Mouse (Mus musculus) layer of hippocampus, postnatal 10 days (tissue): ENCODE measurements at regions not wholly inside any gene's neighbourhood (a gene's known extent, or its start where the extent isn't known, plus 50 kb on each side); places are given as distances from the start of the nearest gene placed in this dataset.
A peak's percentile ranks its signal among the peaks of the same experiment; 100 is the strongest.

Source experiments
- DNase-seq, 2 experiments: peaks; one replicate each; pipeline ENCODE4 v3.0.0; 2021; ENCODE audit warnings: low spot score in 2 of 2

- DNase-seq = no peak
Measured at GRCm38 (mm10) chr16:29860306-29860705, 203.9 kb upstream of the Hes1 start.

GRCm38 (mm10) chr16:29861056-29861455 lies 203.1 kb upstream of the Hes1 start:
- DNase-seq = no peak

DNA sequence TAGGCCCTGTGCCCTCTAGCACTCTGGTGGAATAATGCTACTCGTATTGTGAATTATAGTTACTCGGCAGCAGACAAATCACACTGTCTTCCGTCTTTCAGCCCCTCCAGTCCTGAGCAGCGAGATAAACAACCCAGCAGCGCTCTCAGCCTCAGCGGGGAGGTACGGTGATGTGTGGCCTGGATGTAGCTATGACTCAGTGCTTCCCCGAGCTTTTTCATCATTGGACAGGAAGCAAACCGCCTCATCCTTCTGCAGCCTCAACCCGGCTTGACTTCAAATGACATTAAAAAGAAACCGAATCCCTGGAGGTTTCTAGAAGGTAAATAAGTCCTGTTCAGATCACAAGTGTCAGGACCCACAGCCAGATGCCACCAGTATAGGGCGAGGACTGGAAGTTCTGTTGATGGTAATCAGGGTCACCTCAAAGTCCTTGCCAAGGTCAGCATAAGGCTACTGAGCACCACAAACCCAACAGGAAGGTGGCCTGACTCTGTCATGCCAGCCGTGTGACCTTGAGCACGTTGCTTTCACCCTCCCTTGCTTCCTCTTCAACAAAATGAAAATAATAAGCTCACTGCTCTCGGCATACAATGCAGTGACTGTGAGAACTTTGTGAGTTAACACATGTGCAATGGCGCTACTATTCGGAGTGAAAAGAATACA lies 199.0 kb upstream of the Hes1 start:
- no peak for DNase-seq

DNA sequence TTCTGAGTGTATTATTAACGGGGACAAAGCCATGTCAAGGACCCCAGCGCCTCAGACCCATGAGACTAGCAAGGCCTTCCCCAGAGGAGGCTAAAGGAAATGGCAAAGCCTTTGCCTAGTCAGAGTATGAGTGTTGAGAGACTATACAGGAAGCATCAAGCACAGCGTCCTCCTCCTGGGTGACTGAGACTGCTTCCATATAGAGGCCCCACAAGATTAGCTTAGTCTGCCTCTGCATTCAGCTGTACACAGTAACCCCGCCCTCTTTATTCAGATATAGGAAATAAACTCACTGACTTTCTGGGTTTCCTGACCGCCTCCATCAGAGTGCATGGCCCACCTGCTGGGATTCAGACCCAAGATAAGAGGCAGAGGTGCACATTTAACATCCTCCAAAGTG lies 192.8 kb upstream of the Hes1 start:
- DNase-seq = no peak

GRCm38 (mm10) chr16:29876196-29876595 lies 188.0 kb upstream of the Hes1 start:
- no peak for DNase-seq

- DNase-seq = no peak
Measured at GRCm38 (mm10) chr16:29877372-29878123, 186.6 kb upstream of the Hes1 start.

DNA sequence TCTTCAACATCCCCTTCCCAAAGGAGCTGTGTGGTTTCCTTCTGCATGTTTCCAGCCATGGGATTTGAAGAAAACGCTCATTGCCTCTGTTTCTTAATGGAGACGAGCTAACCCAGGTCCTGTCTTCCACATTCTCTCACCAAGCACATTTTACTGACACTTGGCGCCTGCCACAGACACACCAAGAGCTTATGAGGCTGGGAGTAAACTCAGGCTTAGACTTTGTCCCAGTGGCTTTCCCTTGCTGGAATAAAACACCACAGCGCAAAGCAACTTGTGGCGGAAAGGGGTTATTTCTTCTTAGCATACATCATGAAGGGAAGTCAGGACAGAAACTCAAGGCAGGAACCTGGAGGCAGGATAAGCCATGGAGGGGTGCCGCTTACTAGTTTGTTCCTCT lies 184.5 kb upstream of the Hes1 start:
- no peak for DNase-seq

GRCm38 (mm10) chr16:29881497-29881896 lies 182.7 kb upstream of the Hes1 start:
- DNase-seq = no peak

GRCm38 (mm10) chr16:29882226-29882972 lies 181.8 kb upstream of the Hes1 start:
- peak; percentile 26 to 70 for DNase-seq

DNA sequence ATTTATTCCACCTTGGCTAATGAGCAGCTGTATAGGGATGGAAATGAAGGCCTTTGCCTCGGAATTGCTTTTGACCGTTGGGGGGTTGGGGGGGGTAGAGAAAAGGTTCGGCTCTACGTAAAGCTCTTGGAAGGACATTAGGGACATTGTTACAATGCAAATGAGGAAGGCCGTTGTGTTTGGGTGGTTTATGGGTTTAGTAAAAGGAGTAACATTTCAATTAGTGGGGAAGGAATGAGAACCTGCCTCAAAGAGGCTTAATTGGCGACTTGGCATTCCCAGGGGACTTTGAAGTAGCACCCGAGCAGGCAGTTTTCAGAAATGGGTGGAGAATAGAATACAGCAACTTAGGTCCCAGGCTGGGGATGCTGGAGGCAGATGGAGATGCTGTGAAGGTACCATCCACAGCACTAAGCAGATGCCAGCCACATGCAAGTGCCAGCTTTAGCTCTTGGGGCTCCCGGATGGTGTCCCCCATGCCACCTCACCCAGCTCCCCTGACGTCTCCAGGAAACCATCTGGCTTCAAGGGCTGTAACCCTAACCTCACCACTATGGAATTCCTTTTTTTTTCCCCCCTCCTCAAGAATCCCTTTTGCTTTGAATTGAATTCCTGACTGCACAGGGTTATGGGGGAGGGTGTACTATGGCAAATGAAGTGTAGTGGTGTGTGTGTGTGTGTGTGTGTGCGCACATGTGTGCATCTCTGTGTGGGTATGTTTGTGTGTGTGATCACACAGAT lies 180.8 kb upstream of the Hes1 start:
- DNase-seq = no peak

DNA sequence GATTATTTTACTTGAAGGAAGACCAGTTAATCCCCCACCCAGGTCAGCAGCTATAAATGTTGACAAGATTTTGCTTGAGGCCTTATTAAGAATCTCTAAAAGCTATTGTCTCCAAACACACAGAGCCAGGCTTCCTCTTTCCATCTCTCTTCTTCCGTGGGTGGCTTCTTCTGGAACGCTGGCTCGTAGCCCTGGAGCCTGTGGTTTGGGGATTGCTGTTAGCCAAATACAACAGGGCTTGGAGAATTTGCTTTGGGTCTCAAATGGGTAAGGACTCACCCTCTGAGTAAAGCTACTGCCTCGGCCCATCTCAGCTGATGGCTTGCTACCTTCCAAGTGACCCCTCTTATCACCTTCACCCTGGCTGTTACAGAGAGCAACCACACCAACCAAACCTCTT lies 179.3 kb upstream of the Hes1 start:
- no peak for DNase-seq

DNA sequence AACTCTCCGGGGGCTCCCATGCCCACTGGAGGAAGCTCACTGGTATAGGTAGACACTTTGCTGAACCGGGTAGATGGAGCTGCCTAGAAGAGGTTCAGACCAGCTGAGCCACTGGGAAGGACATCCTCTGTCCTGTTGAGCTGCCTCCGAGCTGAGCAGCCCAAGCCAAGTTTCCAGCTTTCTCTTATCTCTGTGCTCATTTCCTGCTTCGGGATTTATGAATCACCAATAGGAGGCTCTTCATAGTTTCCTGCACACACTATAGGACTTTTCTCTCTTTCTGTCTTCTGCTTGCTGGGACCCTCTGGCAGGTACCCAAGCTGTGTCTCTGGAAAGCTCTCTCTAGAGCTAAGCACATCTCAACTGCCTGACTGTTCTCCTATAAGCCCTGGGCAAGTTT lies 177.4 kb upstream of the Hes1 start:
- no peak for DNase-seq

DNA sequence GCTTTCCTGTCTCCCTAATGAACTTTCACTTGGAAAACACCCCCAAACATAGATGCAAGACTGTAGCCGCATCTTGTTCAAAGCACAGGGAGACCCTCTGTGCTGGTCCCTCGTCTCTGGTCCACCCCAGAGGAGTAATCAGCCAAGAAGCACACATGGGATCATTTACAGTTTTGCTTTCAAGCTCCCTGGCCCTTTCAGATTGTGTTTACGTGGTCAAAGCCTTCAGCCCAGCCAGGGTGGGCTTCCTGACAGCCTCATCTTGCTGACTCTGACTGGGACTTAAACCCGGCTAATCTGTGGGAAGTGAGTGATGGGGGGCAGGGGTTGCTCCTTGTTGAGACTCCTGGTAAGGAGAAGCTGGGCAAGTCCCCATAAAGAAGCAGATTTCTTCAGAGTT lies 174.8 kb upstream of the Hes1 start:
- no peak for DNase-seq

DNA sequence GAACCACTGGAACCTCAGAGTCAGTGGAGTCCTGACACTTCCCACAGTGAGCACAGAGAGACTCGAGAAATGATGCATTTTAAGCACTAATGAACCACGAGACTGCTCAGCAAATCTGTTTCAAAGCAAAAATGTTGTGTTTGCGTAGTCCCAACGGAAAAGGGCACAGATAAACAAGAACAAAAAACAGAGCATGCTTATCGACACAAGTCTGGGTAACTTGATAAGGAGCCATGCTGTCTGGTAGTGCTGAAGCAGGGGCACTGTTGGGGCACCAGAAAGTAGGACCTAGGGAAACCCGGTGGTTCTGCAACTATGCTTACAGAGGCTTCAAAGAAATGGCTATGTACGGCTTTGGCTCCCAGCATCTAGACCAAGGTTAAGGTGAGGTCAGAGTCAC lies 172.7 kb upstream of the Hes1 start:
- no peak for DNase-seq

DNA sequence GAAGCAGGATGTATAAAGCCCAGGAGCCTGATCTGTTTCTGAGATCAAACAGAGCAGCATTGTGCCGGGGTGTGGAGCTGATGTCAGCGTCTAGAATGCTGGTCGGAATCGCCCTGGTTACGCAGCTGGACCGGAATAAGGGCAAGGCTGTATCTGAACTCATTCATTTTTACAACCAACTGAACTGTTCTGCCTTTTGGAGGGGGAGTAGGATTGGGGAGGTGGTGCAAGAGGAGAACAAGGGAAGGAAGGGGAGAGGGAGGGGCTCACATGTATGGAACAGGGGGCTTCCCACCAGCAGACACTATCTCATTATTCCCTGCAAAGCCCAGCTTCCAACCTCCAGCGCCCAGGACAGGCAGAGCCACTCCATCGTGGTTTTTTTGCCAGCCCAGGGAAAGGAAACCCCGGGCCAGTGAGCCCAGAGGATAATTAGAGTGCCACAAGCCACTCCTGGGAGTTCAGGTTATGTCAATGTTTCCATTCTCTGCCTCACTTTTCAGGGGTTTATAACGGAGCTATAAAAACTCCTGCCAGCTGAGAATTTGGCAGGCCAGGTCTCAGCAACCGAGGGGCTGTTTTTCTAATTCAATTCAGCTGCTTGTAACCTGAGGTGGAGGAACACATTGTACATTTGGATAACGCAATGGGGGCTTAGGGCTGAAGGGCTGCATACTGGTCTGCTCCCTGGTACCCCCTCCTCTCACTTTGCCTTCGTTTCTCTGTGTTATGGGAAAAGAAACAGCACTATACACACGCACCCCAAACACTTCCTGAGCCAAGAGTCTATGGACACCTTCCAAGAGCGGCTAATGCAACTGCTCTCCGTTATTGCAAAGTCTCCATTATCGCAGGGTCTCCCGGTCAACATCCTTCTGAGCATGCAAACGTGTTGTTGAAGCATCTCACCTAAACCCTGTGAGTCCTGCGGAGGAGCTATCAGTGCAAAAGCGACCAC lies 170.0 kb upstream of the Hes1 start:
- DNase-seq = peak; percentile 22 to 41

DNA sequence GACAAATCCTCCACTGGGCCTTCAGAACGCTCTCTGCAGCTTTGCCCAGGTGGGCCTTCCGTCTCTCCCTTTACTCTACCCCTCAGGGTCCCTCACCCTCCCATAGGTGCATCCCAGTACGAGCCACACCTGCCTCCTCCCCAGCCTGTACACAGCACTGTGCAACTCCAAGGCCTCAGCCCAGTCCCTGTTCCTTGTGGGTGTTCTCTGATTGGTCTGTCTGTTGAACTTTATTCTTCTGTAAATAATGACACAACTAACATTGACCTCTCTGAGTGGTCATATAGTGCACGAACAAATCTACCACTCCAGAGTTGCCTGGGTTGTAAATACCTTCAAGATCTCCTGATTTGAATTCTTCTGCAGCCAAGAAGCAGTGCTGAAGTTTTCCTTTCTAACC lies 167.8 kb upstream of the Hes1 start:
- DNase-seq = no peak

- DNase-seq = no peak
Measured at GRCm38 (mm10) chr16:29903510-29903909, 160.7 kb upstream of the Hes1 start.

DNA sequence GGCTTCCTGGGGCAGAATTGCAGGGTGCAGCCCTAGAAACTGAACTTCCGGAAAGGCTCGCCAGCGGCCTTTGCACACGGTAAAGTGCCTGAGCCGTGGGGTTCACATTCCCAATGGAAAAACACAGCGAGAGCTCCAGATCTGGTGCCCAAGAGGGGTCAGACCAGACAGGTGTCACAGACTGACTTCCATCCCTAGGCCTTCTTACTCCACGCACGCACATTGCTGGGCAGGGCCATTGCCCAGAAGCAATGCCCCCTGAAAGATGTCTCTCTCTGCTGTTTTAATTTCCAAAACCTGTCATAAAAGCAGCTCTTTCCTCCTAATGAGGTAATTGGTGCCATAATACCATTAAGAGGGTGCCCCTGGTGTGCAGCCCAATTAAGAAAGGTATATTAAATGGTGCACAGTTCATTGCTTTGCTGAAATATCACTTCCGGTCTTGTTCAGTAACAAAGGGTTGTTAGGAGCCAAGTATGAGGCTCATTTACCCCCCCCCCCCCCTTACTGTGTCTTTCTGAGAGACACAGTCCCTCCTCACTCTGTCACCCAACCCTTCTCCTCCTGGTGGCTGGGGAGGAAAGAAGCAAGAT lies 159.9 kb upstream of the Hes1 start:
- no peak for DNase-seq

DNA sequence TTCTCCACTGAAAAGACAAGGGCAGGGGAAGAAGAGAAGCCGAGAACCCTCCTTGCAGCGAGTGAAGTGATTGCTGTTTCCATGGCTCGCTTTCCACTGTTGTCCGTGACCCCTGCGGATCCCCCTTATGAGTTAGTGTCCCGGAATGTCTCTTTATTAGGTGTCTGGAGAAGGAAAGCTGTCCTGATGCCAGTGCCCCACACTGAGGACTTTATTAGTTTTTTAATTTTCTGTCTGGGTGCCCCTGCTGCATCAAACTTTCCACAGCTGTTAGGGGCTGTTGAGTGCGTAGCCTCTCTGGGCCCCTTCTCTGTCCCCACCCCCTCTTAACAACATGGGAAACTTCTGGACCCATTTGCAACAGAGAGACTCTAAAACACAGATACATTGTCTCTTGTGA lies 156.9 kb upstream of the Hes1 start:
- no peak for DNase-seq

DNA sequence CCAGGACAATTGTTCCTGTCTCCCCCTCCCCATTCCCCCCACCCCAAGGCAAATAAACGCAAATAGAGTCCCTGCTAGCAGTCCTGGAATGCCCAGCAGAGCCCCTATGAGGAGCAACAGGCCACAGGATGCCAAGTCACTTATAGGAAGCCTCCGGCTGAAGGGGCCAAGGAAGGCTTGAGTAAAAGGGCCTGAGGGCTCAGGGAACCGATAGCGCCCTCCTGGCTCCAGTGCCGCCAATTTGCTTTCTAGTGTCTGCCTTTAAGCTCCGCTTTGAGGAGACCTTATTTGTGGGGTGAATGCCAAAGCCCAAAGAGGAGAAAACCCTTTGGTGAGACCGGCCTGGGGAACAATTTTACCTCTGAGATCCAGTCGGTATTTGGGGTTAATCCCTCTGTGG lies 156.2 kb upstream of the Hes1 start:
- no peak for DNase-seq
